Mouse (Mus musculus) cerebellum, adult (tissue): Measurements from ENCODE around the gene Ldlrad3.

ENCODE experiments used
- ATAC-seq: cut with Nextera tagmentation; 2 replicates; pipeline ENCODE4 v1.9.2; 2017; ENCODE audit warnings: mild to moderate bottlenecking, moderate library complexity, mixed read lengths; ENCODE audit not compliant: insufficient number of reproducible peaks, low FRiP score, low TSS enrichment

Gene Ldlrad3

DNA sequence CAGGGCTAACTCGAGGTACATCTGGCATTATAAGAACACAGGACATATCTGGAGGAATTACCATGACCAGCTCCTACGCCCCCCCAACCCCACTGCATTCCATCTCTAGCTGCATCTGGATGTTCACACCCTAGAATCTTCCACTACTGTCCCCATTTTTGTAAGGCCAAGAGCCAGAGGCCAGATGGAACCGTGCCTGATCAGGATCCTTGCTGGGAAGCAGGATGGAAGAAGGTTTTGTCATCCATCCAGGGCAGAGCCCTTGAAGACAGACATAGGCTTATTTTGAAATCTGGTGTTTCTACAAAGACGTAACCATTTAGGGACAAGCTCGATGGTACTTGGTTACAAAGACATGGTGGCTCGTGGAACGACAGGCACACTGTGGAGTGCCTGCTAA, 139.7 kb downstream of the Ldlrad3 start:
- no peak for ATAC-seq

DNA sequence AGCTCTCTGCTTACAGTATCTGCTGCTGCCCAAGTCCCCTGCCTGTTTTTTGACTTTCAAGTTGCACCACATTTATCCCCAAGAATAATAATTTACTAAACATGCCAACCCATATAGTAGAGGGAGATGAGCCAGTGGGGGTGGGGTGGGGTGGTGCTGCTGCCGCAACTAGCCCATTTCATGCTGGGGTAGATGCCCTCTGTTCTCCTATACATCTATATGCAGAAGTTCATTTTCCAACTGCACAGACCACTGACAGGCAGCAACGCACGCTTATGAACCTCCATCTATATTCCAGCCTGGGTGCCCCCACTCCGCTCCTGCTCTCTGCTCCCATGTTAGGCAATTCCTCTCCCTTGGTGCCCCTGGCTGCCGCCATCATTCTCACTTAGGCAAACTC, 145.7 kb downstream of the Ldlrad3 start:
- ATAC-seq = no peak

DNA sequence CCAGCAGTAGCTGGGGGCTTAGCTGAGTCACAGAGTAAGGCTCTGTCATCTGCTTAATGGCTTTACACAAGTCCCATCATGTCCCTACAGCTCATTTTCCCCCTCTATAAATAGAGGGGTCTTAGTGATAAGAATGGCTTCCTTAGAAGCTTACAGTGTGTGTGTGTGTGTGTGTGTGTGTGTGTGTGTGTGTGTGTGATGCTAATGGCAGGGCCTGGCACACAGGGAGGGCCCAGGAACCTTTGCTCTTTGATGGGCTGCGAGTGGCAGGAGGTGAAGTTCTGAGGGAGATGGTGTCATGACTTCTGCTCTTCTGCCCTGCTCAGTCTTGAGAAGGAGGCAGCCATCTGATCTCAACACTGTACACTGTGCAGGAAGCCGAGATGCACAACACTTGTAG, 146.2 kb downstream of the Ldlrad3 start:
- no peak for ATAC-seq

DNA sequence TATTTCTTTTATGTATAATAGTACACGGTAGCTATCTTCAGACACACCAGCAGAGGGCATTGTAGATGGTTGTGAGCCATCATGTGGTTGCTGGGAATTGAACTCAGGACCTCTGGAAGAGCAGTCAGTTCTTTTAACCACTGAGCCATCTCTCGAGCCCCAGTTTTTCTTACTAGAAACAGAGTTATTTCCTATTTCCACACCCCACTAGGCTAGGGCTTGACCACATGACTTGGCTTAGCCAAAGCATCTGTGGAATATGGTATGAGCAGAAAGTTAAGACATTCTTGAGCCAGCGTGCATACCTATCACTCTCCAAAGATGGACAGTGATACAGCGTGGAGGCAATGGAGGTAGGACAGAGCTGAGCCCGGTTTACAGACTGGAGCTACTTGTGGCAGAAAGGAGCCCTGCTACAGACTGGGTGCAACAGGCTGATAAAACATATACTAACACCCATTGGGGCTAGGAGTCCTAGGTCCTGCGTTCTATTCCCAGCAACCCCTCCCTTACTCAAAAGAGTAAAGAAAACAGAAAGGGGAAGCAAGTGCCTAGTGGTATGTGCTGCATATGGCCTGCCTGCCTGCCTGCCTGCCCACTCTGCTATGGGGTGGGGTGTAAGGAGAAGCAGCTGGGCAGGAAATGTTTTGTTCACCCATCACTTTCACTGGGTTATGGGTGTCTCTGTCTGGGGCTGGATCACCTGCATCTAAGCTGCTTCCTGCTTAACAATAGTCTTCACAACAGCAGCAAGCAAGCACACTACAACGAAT, 147.1 kb downstream of the Ldlrad3 start:
- no peak for ATAC-seq

DNA sequence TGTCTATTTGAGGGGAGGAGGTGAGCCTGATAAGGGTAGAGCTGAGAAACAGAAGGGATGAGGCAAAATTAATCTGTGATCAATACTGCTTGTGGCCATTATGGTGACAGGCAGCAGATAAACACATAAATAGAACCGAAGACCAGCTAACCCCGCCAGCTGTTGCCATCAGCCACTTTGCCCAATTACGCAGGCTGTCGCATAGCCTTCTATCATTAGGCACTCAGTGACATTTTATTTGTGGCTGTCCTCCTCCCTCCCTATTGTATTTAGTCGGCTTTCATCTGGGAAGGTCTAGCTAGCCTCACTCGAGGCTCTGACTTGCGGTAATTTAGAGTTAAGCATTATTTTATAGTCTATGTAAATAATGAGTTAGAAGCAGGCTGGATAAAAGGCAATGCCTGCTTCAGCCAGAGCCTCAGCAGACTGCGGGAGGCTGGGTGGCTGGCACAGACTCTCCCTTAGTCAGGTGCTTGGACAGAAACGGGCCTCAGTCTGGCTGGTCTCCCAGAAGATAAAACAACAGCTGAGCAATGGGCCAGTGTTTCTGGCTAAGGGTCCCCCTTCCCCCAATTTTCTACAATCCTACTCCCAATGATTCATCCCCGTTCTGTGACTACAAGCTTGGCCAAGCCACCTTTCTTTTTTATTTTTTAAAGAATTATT, 147.8 kb downstream of the Ldlrad3 start:
- peak; percentile 86 for ATAC-seq

DNA sequence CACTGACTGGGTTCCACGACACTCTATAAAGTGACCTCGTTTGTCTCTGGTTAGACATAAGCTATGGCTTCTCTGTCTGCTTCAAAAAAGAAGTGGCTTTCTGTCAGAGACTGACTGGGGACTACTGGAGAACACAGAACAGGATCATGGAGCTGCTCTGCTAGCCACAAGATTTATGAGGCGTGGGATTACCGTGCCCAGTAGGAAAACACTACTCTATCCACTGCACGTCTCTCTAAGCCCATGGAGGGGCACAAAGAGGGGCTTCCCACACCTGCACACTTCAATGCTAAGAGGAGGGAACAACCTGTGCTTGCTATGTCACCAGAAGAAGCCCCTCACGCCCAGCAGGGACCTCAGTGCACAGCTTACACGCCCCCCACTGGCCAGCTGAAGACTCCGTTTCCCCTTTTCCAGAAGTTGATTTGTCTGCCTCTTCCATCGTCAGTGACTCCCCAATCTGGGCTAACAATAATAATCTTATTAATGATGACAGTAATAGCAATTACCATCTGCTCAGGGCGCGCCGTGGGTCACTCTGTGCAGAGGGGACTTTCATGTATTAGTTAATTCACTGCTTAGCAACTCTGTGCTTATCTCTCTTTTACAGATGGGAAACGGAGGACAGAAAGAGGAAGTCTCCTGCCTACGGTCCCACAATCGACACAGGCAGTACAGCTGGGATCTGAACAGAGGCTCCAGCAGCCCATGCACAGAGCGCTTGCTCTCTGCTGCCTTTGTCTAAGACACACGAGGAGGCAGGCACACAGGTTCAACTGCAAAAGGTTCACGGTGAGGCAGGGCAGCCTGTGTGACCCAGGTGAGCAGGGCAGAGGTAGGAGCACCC, 149.3 kb downstream of the Ldlrad3 start:
- no peak for ATAC-seq

DNA sequence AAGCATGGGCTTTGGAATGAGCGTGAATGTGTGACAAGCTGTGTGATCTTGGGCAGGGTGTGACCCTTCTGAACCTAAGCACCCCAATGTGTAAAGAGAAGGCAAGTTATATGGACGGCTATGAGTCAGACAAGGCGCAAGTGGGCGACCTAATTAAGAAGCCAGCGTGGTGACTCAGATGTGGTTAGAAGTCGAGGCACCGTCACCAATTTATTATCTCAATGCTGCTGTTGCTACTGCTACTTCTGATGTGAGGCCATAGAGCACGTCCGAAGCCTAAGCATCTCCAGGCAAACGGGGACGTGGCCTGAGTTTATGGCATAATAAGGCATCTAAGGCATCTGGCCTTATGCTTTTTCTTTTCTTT, 151.7 kb downstream of the Ldlrad3 start:
- ATAC-seq = no peak

DNA sequence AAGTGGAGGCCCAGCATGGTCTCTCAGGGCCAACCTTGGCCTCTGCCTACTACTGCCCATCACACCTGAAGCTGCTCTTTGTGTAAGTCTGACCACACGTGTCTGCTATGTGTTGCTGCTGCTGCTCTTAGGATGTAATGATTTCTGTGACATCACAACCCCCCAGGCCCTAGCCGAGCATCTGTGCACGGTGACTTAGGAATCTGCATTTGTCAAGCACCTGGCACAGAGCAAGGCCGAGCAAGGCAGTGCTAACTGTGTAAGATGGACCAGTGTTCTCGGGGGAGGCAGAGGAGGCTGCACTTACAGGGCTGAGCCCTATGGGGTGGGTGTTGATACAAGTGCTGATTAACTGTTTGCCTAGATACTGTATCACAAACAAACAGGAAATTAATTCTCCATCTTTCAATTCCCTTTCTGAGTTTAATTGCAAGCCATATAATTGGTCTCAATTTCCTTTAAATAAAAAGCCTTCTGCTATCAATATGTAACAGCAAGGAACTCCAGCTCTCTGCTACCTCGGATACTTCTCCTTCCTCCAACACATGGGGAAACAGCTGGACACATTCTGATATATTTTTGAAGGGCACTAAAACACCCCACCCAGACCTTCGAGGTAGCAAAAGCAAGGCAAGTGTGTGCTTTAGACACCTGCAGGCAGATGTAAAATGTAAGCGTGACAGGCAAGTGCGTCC, 152.2 kb downstream of the Ldlrad3 start:
- no peak for ATAC-seq

DNA sequence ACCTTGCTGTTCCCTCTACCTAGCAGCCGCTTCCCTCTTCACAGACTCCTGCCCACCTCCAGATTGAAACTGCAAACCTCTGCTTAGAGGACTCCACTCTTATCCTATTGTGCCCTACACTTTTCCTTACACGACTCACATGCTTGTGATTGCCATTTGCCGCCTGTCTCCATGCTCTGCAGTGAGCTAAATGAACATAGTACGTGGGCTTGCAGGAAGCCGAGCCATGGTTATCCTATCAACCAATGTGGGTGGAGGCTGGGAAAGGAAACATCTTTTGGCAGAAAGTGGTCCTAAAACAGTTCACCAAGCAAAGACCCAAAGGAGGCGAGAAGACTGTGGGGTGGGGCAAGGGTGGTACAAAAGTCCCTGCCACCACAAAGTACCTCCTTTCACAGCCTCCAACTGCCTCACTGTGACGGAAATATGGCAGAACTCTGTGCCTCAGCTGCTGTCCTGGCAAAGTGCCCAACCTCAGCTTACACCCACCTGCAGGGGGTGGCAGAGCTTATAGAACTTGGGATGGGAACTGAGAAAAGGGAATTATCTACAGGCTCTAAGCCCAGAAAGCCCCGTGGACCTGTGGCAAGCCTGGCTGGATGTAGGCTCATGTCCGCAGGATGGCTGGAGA, 153.4 kb downstream of the Ldlrad3 start:
- no peak for ATAC-seq

DNA sequence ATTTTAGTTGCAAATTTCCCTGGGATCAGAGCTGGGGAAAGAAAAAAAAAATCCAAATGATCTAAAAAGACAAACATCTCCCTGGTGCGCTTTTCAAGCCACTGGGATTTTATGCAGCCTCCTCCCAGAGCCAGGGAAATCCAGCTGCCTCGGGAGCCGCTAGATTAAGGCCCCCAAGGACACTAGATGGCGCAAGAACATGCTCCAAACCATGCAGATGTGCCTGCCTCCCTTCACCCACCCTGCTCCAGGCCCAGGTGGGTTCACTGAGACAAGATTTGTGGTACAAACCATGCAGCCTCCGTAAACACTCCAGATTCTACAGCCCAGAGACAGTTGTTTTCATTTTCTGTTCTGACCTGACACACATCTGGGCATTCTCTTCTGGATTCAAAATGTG, 155.5 kb downstream of the Ldlrad3 start:
- ATAC-seq = no peak

DNA sequence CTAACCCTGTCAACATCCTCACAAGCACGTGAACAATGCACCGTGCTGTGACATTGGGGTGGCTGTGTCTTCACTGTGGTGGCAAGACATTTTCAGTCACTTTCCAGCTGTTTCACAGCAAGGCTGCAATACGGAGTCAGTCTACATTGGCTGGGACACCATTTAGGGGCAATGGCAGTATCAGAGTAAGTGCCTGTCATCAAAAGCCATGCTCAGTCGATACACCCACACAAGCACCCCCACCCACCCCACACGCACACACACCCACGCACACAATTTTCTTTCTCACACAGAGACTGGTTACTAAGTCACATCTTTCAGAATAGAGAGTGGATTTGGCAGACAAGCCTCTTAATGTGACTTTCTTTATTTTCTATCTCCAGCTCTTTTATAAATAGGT, 156.0 kb downstream of the Ldlrad3 start:
- ATAC-seq = no peak

DNA sequence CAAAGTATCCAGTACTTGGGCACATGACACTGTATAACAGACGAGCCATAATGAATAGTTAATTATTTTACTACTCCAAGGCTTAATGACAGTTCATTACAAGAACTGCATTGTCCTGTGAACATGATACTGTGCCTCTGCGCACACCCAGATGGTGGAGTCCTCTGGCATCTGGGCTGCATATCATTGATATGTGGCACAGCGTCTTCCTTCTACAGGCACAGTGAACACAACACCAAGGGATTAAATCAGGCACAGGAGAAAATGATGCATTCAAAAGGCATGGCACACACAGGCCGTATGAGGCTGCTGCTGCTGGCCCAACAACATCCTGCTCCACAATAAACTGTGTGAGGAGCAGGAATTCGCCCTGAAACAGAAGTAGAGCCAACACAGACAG, 156.5 kb downstream of the Ldlrad3 start:
- no peak for ATAC-seq

DNA sequence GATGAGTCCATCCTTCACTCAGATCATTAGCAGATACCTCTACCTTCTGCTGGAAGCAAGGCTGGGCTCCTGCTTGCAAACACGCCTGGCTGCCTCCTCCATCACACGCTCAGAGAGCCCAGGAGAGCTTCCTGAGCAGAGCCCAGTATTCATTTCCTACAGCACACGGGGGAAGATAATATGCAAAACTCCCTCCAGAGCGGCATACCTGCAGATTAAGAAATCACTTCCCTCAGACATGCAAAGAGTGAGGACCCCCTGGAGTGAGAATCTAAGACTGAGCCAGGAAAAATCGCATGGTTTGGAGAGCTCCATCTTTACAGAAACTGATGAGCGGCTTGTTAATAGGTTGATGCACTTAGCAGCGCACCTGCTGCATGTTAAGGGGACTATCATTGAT, 158.9 kb downstream of the Ldlrad3 start:
- peak; percentile 69 for ATAC-seq

DNA sequence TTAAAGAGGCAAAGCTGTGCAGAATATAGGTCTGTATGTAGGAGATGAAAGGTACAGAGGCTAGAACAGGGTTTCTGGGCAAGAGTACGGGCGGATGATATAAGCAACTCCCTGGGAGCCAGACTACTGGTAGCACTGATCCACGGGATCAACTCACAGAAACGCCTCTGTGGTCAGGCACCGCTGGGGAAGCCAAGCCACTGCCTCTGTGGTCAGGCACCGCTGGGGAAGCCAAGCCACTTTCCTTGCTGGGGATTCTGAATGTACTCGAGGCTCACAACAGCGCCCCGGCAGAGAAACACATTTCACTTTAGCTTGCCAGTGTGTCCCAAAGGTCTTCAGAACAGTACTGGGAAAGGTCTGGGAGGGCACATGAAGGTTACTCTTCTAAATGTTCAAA, 160.0 kb downstream of the Ldlrad3 start:
- no peak for ATAC-seq

DNA sequence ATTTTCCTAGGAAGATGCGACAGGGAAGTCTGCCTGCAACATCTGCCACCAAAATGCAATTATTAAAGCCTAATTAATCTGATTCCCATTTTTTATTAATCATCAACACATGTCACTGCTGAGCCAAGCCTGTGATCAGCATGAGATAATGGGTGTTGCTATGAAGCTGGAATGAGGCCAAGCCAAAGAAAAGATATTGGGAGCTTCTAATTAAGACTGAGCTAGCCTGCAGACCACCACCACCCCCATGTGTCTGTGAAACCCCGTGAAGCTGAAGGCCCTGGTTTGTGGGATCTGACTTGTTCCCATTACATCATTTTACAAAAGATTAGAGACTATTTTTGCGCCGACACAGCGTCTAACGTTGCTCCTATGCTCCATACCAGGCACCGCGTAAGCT, 161.7 kb downstream of the Ldlrad3 start:
- ATAC-seq = no peak

DNA sequence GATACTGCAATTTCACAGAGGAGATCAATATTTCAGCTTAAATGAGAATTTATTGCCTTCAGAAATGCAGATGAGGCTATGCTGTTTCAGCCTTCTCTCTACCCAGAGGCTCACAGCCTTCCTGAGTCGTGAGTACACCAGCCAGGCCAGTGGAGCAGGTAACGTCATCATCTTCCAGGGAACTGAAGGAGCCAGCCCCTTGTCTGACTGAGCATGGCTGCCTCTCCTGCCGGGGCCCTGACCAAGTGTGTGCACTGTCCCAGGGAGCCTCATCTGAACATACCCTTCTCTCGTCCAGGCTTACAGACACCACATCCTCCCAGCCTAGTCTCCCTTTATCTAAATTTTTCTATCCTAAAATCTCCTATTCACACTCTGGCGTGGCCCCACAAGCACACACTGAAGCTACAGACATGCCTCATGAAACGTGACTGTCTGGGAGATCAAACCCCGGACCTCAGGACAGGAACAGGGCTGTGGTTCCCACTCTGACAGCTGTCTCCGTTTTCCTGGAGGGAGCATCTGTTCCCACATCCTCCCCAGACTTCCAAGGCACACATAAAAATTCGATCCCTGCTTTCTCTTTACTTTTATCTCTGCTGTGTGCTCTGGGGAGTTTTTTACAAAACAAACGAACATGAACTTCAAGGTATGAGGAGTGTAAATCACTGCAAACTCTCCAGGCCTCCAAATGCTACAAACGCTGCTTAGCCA, 164.7 kb downstream of the Ldlrad3 start:
- no peak for ATAC-seq

DNA sequence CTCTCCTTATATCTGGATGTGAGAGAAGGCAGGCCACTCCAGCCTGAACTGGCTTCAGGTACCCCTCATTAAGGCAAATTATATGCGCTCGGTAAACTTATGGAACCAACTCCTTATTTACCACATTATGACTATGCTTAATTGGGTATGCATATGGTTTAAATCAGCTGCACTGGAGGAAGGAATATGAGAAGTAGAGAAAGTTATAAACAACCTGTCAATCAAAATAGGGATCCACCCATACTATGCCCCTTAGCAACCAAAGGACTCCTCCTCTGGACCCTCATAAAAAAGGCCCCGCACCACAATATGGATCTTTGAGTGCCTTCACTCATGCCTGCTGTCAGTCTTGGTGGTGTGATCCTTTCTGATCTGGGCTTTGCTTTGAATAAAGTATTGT, 165.6 kb downstream of the Ldlrad3 start:
- no peak for ATAC-seq

DNA sequence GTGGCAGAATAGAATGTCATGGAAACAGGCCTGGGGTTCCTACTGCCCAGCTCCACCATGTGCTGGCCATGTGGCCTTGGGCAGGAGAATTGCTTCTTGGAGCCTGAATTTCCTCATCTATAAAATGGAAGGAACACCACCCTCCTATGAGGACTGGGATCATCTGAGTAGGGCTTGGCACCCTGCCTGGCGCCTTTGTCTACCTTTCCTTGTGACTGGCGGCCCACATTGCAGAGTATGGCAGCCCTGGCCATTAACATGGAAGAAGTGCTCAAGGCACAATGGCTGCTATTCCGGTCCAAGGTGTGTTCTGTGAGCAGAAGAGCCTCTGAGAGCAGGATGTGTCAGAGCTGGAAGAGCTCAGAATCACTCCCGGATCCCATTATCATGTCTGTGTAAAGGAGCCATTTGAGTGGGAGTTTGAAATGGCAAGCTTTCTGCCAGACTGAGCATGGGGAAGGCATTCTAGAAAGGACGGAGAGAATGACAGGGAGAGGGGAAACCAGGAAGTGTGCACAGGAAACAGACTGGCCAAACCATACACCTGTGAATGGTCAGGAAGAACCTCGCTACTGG, 171.6 kb downstream of the Ldlrad3 start:
- ATAC-seq = no peak

DNA sequence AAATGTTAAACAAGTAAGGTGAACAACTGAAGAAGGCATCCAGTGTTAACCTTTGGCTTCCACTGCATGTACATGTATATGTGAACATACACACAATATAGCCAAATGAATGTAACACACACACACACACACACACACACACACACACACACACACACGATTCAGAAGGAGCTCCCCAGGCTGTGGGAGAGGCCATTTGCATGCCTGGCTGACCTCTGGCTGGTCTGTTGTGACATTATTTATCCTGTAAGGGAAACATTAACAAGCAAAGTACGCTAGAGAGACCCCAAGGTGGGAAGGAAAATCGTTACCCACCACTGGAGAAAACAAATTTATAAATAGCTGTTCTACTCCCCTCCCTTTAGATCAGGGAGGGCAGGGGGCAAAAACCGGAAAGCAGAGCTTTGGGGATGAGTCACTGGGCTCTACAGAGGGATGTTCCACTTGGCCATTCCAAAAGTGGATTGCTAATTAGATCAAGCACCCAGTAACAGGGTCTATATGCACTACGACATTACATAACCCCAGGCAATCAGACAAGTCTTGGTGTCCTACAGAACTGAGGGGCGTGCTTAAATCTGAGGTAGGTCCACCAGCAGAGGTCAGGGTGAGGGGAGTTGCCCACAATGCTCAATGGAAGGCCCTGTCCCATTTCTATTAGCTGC, 174.7 kb downstream of the Ldlrad3 start:
- no peak for ATAC-seq
